Comparison of ENCODE assay signal across 16 mouse cellular contexts in genomic region chr2:49860969-49861592, GRCm38 (mm10).
A peak's percentile ranks its signal among the peaks of the same experiment; 100 is the strongest.
DNase-seq lines count a peak whose midpoint lies in the region; ATAC-seq and TF ChIP-seq lines count a peak whose summit lies in the region.
"Had no signal": no experiment of that assay in that cellular context is flagged by ENCODE, and none has a peak within 500 bp of the region (broad histone marks: within the 10 kb centered on the region; RNA-seq: fewer than 3 reads in every experiment).

No protein-coding gene starts in this region.

- no peak for ATAC-seq in heart, embryonic 12.5 days (ENCODE audit: insufficient number of reproducible peaks, low FRiP score)
- ATAC-seq in lung, embryonic 14.5 days (ENCODE audit: insufficient read depth): peak; percentile 50; the same call in 1 of the 2 replicates
- peak; percentile 57; the same call in 1 of the 2 replicates for ATAC-seq in intestine, embryonic 14.5 days (replicated peaks; ENCODE audit: low FRiP score, low TSS enrichment, low read depth)
- ATAC-seq in stomach, postnatal 0 days (ENCODE audit: low FRiP score, low TSS enrichment): peak; percentile 76
- no peak for ATAC-seq in CD4-positive, CD25-positive, alpha-beta regulatory T cell, adult 4 months
- ATAC-seq in granulocyte monocyte progenitor cell, adult 5-6 weeks (replicated peaks; ENCODE audit: poor library complexity, severe bottlenecking): no peak
- ATAC-seq: forebrain, embryonic 15.5 days; inflammation-experienced regulatory T-cells, adult 6 months; midbrain, embryonic 15.5 days had no signal

- peak overlapping the region; percentile 20; the same call in 1 of the 2 replicates for H3K4me2 ChIP-seq in heart, embryonic 12.5 days
- peak overlapping the region; percentile 12; the same call in 1 of the 2 replicates for H3K4me2 ChIP-seq in lung, embryonic 14.5 days
- 0 out of 2 replicates have a peak overlapping the region, but pooled peaks have one; percentile 22 for H3K4me2 ChIP-seq in intestine, embryonic 14.5 days (ENCODE audit: low read length)
- peak overlapping the region; percentile 25; the same call in 1 of the 2 replicates for H3K4me2 ChIP-seq in stomach, postnatal 0 days (replicated peaks; ENCODE audit: low read depth)
- H3K4me2 ChIP-seq: forebrain, embryonic 15.5 days; hindbrain, embryonic 12.5 days; liver, embryonic 13.5 days; midbrain, embryonic 15.5 days had no signal

- no peak overlapping the region for H3K4me3 ChIP-seq in heart, embryonic 12.5 days
- no peak overlapping the region for H3K4me3 ChIP-seq in lung, embryonic 14.5 days (ENCODE audit: low read depth, low read length)
- H3K4me3 ChIP-seq in intestine, embryonic 14.5 days (ENCODE audit: low read depth, low read length): no peak overlapping the region
- H3K4me3 ChIP-seq in stomach, postnatal 0 days (ENCODE audit: low read depth, low read length): no peak overlapping the region
- H3K4me3 ChIP-seq: forebrain, embryonic 15.5 days; hindbrain, embryonic 12.5 days; liver, embryonic 13.5 days; midbrain, embryonic 15.5 days had no signal

- 0 out of 2 replicates have a peak, but pooled peaks cover 8% of the 10 kb centered on the region for H3K27me3 ChIP-seq in heart, embryonic 12.5 days (replicated peaks)
- H3K27me3 ChIP-seq in lung, embryonic 14.5 days (ENCODE audit: insufficient read depth, low read length): no peaks in the 10 kb centered on the region
- H3K27me3 ChIP-seq in intestine, embryonic 14.5 days (replicated peaks; ENCODE audit: control insufficient read depth, insufficient read depth, low read length): no peaks in the 10 kb centered on the region
- no peaks in the 10 kb centered on the region for H3K27me3 ChIP-seq in stomach, postnatal 0 days (ENCODE audit: control insufficient read depth, insufficient read depth, low read length)
- H3K27me3 ChIP-seq: forebrain, embryonic 15.5 days; hindbrain, embryonic 12.5 days; liver, embryonic 13.5 days; midbrain, embryonic 15.5 days had no signal

- 16% methylated on average over 10 of the region's 12 CpGs for WGBS in heart, embryonic 12.5 days
- WGBS in lung, embryonic 14.5 days: 20% methylated on average over 12 of the region's 12 CpGs
- 18% methylated on average over 10 of the region's 12 CpGs for WGBS in intestine, embryonic 14.5 days
- 15% methylated on average over 10 of the region's 12 CpGs for WGBS in stomach, postnatal 0 days

- intact Hi-C loops in heart, postnatal 25 days (cut with DNase I): no loop called here

- H3K27ac ChIP-seq in heart, embryonic 12.5 days (ENCODE audit: poor library complexity, severe bottlenecking): no peak overlapping the region
- H3K27ac ChIP-seq in lung, embryonic 14.5 days (ENCODE audit: low read depth): no peak overlapping the region
- H3K27ac ChIP-seq in intestine, embryonic 14.5 days (ENCODE audit: low read depth): no peak overlapping the region
- H3K27ac ChIP-seq in stomach, postnatal 0 days (replicated peaks): peak overlapping the region; percentile 58
- H3K27ac ChIP-seq: forebrain, embryonic 15.5 days; hindbrain, embryonic 12.5 days; liver, embryonic 13.5 days; midbrain, embryonic 15.5 days had no signal

- H3K9ac ChIP-seq in heart, embryonic 12.5 days: no peak overlapping the region
- H3K9ac ChIP-seq in lung, embryonic 14.5 days: no peak overlapping the region
- H3K9ac ChIP-seq in intestine, embryonic 14.5 days (ENCODE audit: low read length): no peak overlapping the region
- H3K9ac ChIP-seq in stomach, postnatal 0 days (ENCODE audit: low read length): no peak overlapping the region
- H3K9ac ChIP-seq: forebrain, embryonic 15.5 days; hindbrain, embryonic 12.5 days; liver, embryonic 13.5 days; midbrain, embryonic 15.5 days had no signal

- H3K9me3 ChIP-seq in heart, embryonic 12.5 days (replicated peaks): no peaks in the 10 kb centered on the region
- no peaks in the 10 kb centered on the region for H3K9me3 ChIP-seq in lung, embryonic 14.5 days (ENCODE audit: low read depth, low read length)
- H3K9me3 ChIP-seq in intestine, embryonic 14.5 days (ENCODE audit: control insufficient read depth, low read length): no peaks in the 10 kb centered on the region
- no peaks in the 10 kb centered on the region for H3K9me3 ChIP-seq in stomach, postnatal 0 days (ENCODE audit: control insufficient read depth, low read length)
- H3K9me3 ChIP-seq: forebrain, embryonic 15.5 days; hindbrain, embryonic 12.5 days; liver, embryonic 13.5 days; midbrain, embryonic 15.5 days had no signal

- no peak for TF ChIP-seq EP300 in stomach, postnatal 0 days (optimal IDR thresholded peaks at IDR 0.05)

- DNase-seq in heart, postnatal 25 days (ENCODE audit: low spot score): no peak
- DNase-seq in lung, embryonic 14.5 days: peak; percentile 25
- no peak for DNase-seq in lung, postnatal 25 days (ENCODE audit: low spot score)
- DNase-seq in intestine, embryonic 14.5 days (ENCODE audit: low spot score): no peak
- DNase-seq in stomach, postnatal 0 days (ENCODE audit: low spot score): peak; percentile 70
- DNase-seq: adrenal gland, postnatal 14 days; cerebellum, adult 18-20 months; cerebellum, postnatal 36 days; liver, embryonic 13.5 days had no signal

- no peak for TF ChIP-seq CTCF in lung, embryonic 14.5 days (IDR thresholded peaks at IDR 0.05; ENCODE audit: low read depth)
- TF ChIP-seq CTCF in stomach, postnatal 0 days (IDR thresholded peaks at IDR 0.05; ENCODE audit: low read depth): peak; percentile 29

- H3K4me1 ChIP-seq in heart, embryonic 12.5 days (replicated peaks): peaks cover 13% of the 10 kb centered on the region
- peaks cover 4% of the 10 kb centered on the region; the same call in 1 of the 2 replicates for H3K4me1 ChIP-seq in lung, embryonic 14.5 days (ENCODE audit: insufficient read depth)
- H3K4me1 ChIP-seq in intestine, embryonic 14.5 days (replicated peaks; ENCODE audit: control insufficient read depth, insufficient read depth, low read length): peaks cover 9% of the 10 kb centered on the region; the same call in 1 of the 2 replicates
- H3K4me1 ChIP-seq in stomach, postnatal 0 days (replicated peaks; ENCODE audit: control insufficient read depth, insufficient read depth): peaks cover 3% of the 10 kb centered on the region; the same call in 1 of the 2 replicates
- H3K4me1 ChIP-seq: hindbrain, embryonic 12.5 days; liver, embryonic 13.5 days; midbrain, embryonic 15.5 days had no signal

- no peaks in the 10 kb centered on the region for H3K36me3 ChIP-seq in heart, embryonic 12.5 days
- H3K36me3 ChIP-seq in lung, embryonic 14.5 days (ENCODE audit: insufficient read depth): no peaks in the 10 kb centered on the region
- no peaks in the 10 kb centered on the region for H3K36me3 ChIP-seq in intestine, embryonic 14.5 days (ENCODE audit: control insufficient read depth, insufficient read depth, low read length)
- no peaks in the 10 kb centered on the region for H3K36me3 ChIP-seq in stomach, postnatal 0 days (ENCODE audit: control insufficient read depth, insufficient read depth, low read length)
- H3K36me3 ChIP-seq: forebrain, embryonic 15.5 days; hindbrain, embryonic 12.5 days; liver, embryonic 13.5 days; midbrain, embryonic 15.5 days had no signal

Comparison
In these comparisons a context has a peak if more than half of its experiments do, and no peak if none do; other contexts are left out.
1. DNase-seq: peak in lung, embryonic 14.5 days (single experiment) and stomach, postnatal 0 days (single experiment); none in heart, postnatal 25 days (single experiment), lung, postnatal 25 days (single experiment) and intestine, embryonic 14.5 days (single experiment).
2. ATAC-seq: peak in lung, embryonic 14.5 days (single experiment), intestine, embryonic 14.5 days (single experiment) and stomach, postnatal 0 days (single experiment); none in heart, embryonic 12.5 days (single experiment), CD4-positive, CD25-positive, alpha-beta regulatory T cell, adult 4 months (single experiment) and granulocyte monocyte progenitor cell, adult 5-6 weeks (single experiment).
3. Peak in every context shown above with its lines, with median percentiles within 50 percentile points of each other: H3K4me2 ChIP-seq.